Mouse (Mus musculus): ENCODE results near the gene 1300017J02Rik. TPM values are rescaled to one million over a fixed set of nuclear protein-coding genes. Genes with fewer than 3 reads are reported as not detected.

Gene 1300017J02Rik
- polyA plus RNA-seq, 1 experiment from 2014 or later, result 1.6 TPM

DNA sequence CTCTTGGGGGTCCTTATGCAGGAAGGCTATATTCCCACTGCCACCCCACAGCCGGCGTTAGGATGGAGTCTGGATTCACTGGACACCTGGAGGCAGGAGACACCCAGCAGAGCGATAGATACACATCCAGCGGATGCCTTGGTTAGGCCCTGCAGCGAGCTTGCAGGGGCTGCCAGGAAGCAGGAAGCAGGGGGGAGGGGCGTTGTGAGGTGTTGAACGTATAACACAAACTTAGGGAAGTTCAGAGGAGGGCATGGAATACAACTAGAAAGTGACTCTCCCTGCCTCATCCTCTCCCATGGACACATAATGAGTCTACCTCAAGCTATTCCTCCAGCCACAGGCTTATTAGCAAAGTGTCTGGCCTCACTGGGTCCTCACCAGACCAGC is 71.9 kb downstream of the 1300017J02Rik start:
- H3K4me3 ChIP-seq (ENCODE audit: low read depth, low read length), result no peak overlapping the region
- DNase-seq (ENCODE audit: low spot score), result peak; percentile 10
- ATAC-seq (replicated peaks; ENCODE audit: insufficient number of reproducible peaks, low FRiP score, low TSS enrichment, low read depth), result no peak
- no peaks in the 10 kb centered on the region for H3K36me3 ChIP-seq (replicated peaks; ENCODE audit: control insufficient read depth, insufficient read depth, low read depth, low read length)
- no peaks in the 10 kb centered on the region for H3K9me3 ChIP-seq (replicated peaks; ENCODE audit: control insufficient read depth, low read length)
- no peak overlapping the region for H3K4me2 ChIP-seq (ENCODE audit: low read depth, low read length)
- no peaks in the 10 kb centered on the region; the same call in 1 of the 2 replicates for H3K4me1 ChIP-seq (ENCODE audit: control insufficient read depth, insufficient read depth, low read length)
- H3K9ac ChIP-seq (replicated peaks; ENCODE audit: low read length), result no peak overlapping the region
- H3K27me3 ChIP-seq (ENCODE audit: control insufficient read depth, insufficient read depth, low read length), result no peaks in the 10 kb centered on the region
- 58% methylated on average over 7 of the region's 7 CpGs for WGBS
- H3K27ac ChIP-seq (replicated peaks; ENCODE audit: low read depth, low read length), result no peak overlapping the region

DNA sequence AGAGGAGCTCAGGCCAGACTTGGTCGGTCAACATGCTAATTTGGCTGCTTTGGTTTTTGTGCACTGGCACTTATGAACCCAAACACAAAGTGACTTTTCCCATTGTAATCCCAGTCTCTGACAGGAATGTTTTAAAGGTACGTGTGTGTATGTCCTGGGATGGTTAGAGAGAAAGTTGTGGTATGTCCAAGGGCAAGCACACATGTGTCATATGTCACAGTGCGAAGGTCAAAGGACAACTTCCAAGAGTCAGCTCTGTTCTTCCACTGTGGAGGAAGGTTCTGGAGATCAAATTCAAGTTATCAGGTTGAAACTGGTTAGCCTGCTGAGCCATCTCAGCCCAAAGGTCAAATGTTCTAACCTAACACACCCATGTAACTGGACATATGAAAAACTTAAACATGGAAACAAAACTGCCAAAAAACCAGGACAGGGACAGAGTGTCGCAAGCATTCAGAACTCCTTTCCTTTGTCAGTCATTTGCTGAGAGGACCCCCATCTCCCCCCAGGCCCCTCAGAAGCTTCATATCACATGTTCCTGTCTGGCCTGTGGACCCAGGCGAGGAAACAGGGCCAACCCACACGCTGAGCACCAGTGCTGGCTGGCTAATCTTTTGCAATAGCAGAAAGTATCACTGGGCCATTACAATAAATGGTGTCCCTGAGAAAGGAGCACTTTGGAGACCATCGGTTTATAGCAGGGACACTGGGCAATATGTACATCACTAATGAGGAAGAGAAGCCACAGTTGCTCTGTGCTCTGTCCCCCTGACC is 72.5 kb downstream of the 1300017J02Rik start:
- Histone ChIP-seq H3K27me3 (ENCODE audit: control insufficient read depth, insufficient read depth, low read length) (no peaks in the 10 kb centered on the region), H3K4me2 (ENCODE audit: low read depth, low read length) (no peak overlapping the region), H3K4me3 (ENCODE audit: low read depth, low read length) (no peak overlapping the region), H3K36me3 (replicated peaks; ENCODE audit: control insufficient read depth, insufficient read depth, low read depth, low read length) (no peaks in the 10 kb centered on the region), H3K27ac (replicated peaks; ENCODE audit: low read depth, low read length) (no peak overlapping the region), H3K4me1 (ENCODE audit: control insufficient read depth, insufficient read depth, low read length) (no peaks in the 10 kb centered on the region; the same call in 1 of the 2 replicates), H3K9ac (replicated peaks; ENCODE audit: low read length) (no peak overlapping the region), H3K9me3 (replicated peaks; ENCODE audit: control insufficient read depth, low read length) (no peaks in the 10 kb centered on the region)
- DNase-seq (ENCODE audit: low spot score), result no peak
- ATAC-seq (replicated peaks; ENCODE audit: insufficient number of reproducible peaks, low FRiP score, low TSS enrichment, low read depth), result no peak
- WGBS, result 79% methylated on average over 7 of the region's 7 CpGs

DNA sequence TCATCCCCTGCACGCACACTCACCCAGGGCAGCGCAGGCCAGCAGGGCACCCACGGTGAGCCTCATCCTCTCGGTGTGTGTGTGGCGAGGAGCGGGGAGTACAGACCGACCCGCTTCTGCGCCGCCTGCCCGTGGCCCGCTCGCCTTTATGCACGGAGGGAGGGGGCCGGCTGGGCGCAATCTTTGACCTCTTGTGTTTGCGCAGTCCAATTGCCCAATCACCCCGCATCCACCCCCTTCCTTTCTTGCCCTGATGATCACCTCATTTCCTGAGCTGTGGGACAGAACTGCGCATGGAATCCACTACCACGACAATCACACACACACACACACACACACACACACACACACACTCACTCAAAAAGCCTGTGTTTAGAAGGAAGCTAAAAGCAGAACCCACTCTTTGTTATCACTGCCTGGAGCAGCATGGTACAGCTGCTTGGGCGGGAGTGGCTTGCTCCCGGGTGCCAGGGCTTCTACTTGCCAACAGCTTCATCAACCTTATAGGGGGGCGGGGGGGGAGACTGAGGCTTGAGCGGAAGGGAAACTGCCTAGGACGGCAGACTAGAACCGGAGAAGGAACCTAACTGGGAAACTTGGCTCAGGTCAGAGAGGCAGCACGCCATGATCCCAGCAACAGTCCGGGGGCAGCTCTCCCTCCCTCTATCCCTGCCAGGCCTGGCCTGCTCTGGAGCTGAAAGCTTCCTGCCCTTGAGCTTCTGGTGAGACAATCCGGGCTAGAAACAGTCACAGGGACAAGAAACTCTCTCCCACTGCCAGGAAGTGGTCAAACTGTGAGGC is 74.5 kb downstream of the 1300017J02Rik start, which contains the start of the genes Gm20425 and Trf:
Gm20425 (minus strand) TSS at position 157 of the 801 bp plus-strand sequence.
Trf (minus strand) TSS at position 294 of the 801 bp plus-strand sequence.
- Histone ChIP-seq H3K27me3 (ENCODE audit: control insufficient read depth, insufficient read depth, low read length) (no peaks in the 10 kb centered on the region), H3K27ac (replicated peaks; ENCODE audit: low read depth, low read length) (no peak within 1 kb of the TSS), H3K36me3 (replicated peaks; ENCODE audit: control insufficient read depth, insufficient read depth, low read depth, low read length) (no peaks in the 10 kb centered on the region), H3K4me2 (ENCODE audit: low read depth, low read length) (peak within 1 kb of the TSS; percentile 23), H3K4me3 (ENCODE audit: low read depth, low read length) (0 out of 2 replicates have a peak within 1 kb of the TSS, but pooled peaks have one; percentile 0), H3K9ac (replicated peaks; ENCODE audit: low read length) (peak within 1 kb of the TSS; percentile 37), H3K4me1 (ENCODE audit: control insufficient read depth, insufficient read depth, low read length) (no peaks in the 10 kb centered on the region), H3K9me3 (replicated peaks; ENCODE audit: control insufficient read depth, low read length) (no peaks in the 10 kb centered on the region)
- peak; percentile 30 for DNase-seq (ENCODE audit: low spot score)
- no peak for ATAC-seq (replicated peaks; ENCODE audit: insufficient number of reproducible peaks, low FRiP score, low TSS enrichment, low read depth)
- 44% methylated on average over 28 of the region's 29 CpGs for WGBS

GRCm38 (mm10) chr9:103229037-103229867 is 75.6 kb downstream of the 1300017J02Rik start:
- ATAC-seq (replicated peaks; ENCODE audit: insufficient number of reproducible peaks, low FRiP score, low TSS enrichment, low read depth) (no peak), DNase-seq (ENCODE audit: low spot score) (no peak)
- no peak overlapping the region for H3K4me2 ChIP-seq (ENCODE audit: low read depth, low read length)
- H3K27ac ChIP-seq (replicated peaks; ENCODE audit: low read depth, low read length), result no peak overlapping the region
- H3K9me3 ChIP-seq (replicated peaks; ENCODE audit: control insufficient read depth, low read length), result no peaks in the 10 kb centered on the region
- no peak overlapping the region for H3K4me3 ChIP-seq (ENCODE audit: low read depth, low read length)
- no peaks in the 10 kb centered on the region for H3K27me3 ChIP-seq (ENCODE audit: control insufficient read depth, insufficient read depth, low read length)
- no peaks in the 10 kb centered on the region for H3K36me3 ChIP-seq (replicated peaks; ENCODE audit: control insufficient read depth, insufficient read depth, low read depth, low read length)
- H3K9ac ChIP-seq (replicated peaks; ENCODE audit: low read length), result no peak overlapping the region
- 86% methylated on average over 15 of the region's 15 CpGs for WGBS
- no peaks in the 10 kb centered on the region for H3K4me1 ChIP-seq (ENCODE audit: control insufficient read depth, insufficient read depth, low read length)

- 77% methylated on average over 13 of the region's 13 CpGs for WGBS
- DNase-seq (ENCODE audit: low spot score) (no peak), ATAC-seq (replicated peaks; ENCODE audit: insufficient number of reproducible peaks, low FRiP score, low TSS enrichment, low read depth) (no peak)
- Histone ChIP-seq H3K36me3 (replicated peaks; ENCODE audit: control insufficient read depth, insufficient read depth, low read depth, low read length) (no peaks in the 10 kb centered on the region), H3K4me1 (ENCODE audit: control insufficient read depth, insufficient read depth, low read length) (no peaks in the 10 kb centered on the region), H3K4me3 (ENCODE audit: low read depth, low read length) (no peak overlapping the region), H3K27me3 (ENCODE audit: control insufficient read depth, insufficient read depth, low read length) (no peaks in the 10 kb centered on the region), H3K9ac (replicated peaks; ENCODE audit: low read length) (no peak overlapping the region), H3K9me3 (replicated peaks; ENCODE audit: control insufficient read depth, low read length) (no peaks in the 10 kb centered on the region), H3K27ac (replicated peaks; ENCODE audit: low read depth, low read length) (no peak overlapping the region), H3K4me2 (ENCODE audit: low read depth, low read length) (no peak overlapping the region)
Observed at GRCm38 (mm10) chr9:103228370-103229003, 76.4 kb downstream of the 1300017J02Rik start.

DNA sequence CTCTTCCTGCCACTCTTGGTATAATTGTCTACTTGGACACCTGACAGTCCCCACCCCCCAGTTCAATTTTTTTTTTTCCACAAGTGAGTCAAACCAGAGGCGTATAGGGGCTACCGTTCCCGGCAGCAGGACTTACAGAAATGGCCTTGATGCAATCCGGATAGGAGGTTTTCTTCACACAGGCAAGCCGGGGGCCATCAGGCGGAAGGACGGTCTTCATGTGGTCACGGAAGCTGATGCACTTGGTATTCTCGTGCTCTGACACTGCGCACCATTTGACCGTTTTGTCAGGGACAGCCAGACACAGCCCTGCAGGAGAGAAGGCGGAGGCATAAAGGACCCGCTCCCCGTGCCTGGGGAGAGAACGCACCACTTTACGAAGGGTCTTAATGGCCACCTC is 77.1 kb downstream of the 1300017J02Rik start:
- Histone ChIP-seq H3K36me3 (replicated peaks; ENCODE audit: control insufficient read depth, insufficient read depth, low read depth, low read length) (no peaks in the 10 kb centered on the region), H3K9me3 (replicated peaks; ENCODE audit: control insufficient read depth, low read length) (no peaks in the 10 kb centered on the region), H3K9ac (replicated peaks; ENCODE audit: low read length) (no peak overlapping the region), H3K27ac (replicated peaks; ENCODE audit: low read depth, low read length) (no peak overlapping the region), H3K4me1 (ENCODE audit: control insufficient read depth, insufficient read depth, low read length) (no peaks in the 10 kb centered on the region), H3K27me3 (ENCODE audit: control insufficient read depth, insufficient read depth, low read length) (no peaks in the 10 kb centered on the region), H3K4me3 (ENCODE audit: low read depth, low read length) (no peak overlapping the region), H3K4me2 (ENCODE audit: low read depth, low read length) (no peak overlapping the region)
- no peak for ATAC-seq (replicated peaks; ENCODE audit: insufficient number of reproducible peaks, low FRiP score, low TSS enrichment, low read depth)
- WGBS, result 92% methylated on average over 16 of the region's 16 CpGs
- DNase-seq (ENCODE audit: low spot score), result no peak

- Histone ChIP-seq H3K27ac (replicated peaks; ENCODE audit: low read depth, low read length) (no peak overlapping the region), H3K9me3 (replicated peaks; ENCODE audit: control insufficient read depth, low read length) (no peaks in the 10 kb centered on the region), H3K9ac (replicated peaks; ENCODE audit: low read length) (no peak overlapping the region), H3K4me3 (ENCODE audit: low read depth, low read length) (no peak overlapping the region), H3K4me1 (ENCODE audit: control insufficient read depth, insufficient read depth, low read length) (no peaks in the 10 kb centered on the region), H3K4me2 (ENCODE audit: low read depth, low read length) (no peak overlapping the region), H3K27me3 (ENCODE audit: control insufficient read depth, insufficient read depth, low read length) (no peaks in the 10 kb centered on the region), H3K36me3 (replicated peaks; ENCODE audit: control insufficient read depth, insufficient read depth, low read depth, low read length) (no peaks in the 10 kb centered on the region)
- DNase-seq (ENCODE audit: low spot score) (no peak), ATAC-seq (replicated peaks; ENCODE audit: insufficient number of reproducible peaks, low FRiP score, low TSS enrichment, low read depth) (no peak)
- 89% methylated on average over 15 of the region's 15 CpGs for WGBS
Observed at GRCm38 (mm10) chr9:103226806-103227205, 78.1 kb downstream of the 1300017J02Rik start.

Measured in embryonic facial prominence, embryonic 11.5 days (tissue).